Mouse (Mus musculus) neural tube, embryonic 10.5 days (tissue): ENCODE results near the gene Prl3c1.
"Not testable (repeated sequence)": the region's sequence is repeated elsewhere in the genome, so short reads cannot be mapped to it uniquely, and the experiment has no call there.

ENCODE experiments used
- DNase-seq: peaks from one replicate; pipeline ENCODE4 v3.0.0-alpha.2; 2017; ENCODE audit warnings: low spot score; ENCODE audit errors: extremely low spot score

Gene Prl3c1

DNA sequence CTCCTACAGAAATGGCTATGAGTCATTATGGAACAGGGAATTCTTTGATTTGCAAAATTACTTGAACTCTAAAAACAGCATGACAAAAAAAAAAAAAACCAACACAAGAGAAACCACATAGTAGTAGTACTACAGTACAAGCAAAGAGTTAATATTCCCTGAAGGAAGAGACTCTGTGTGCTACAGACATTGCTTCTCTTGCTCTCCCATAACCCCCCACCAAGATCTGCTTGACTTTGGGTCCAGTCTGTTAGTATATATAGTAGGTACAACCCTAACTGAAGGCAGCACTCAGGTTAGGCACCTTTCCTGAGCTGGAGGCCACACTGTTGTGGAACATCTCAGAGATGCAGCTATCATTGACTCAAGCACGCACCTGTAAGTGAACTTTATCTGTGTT is at the start of gene Prl3c1:
Prl3c1 (plus strand) TSS at position 301 of the 400 bp plus-strand sequence.
- DNase-seq: no peak

DNA sequence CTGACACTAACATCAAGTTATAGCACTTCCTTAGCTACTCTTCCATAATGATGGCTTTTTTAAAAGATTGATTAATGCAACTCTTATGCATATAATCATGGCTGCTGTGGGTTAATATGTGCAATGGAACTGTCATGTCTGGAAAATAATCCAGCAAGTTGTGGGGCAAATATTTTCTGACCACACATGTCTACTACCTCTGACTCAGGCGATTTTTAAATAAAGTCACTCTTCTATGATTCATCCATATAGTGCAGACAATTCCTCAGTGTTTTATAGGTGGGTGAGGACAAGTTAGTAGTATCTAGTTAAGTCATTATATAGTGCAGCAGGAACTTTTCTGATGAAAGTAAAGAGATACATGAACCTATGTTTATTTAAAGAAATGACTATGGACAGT is 48.2 kb upstream of the Prl3c1 start:
- no peak for DNase-seq

DNA sequence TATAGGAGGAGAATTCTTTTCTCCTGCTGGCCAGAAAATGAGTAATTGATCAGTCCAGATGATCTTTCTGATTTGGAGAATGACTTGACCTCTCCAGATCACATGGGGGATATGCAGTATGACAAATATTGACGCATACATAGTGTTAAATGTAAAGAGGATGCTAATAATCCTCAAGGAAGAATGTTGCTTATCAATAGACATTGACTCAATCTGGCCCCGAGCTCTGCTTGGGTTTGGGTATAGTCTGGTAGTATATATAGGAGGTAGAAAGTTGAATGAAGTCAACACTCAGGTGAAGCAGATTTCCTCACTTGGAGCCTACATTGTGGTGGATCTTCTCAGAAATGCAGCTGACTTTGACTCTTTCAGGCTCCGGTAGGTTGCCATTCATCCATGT is 40.0 kb upstream of the Prl3c1 start, which contains the start of gene Prl3d3:
Prl3d3 (plus strand) TSS at position 301 of the 400 bp plus-strand sequence.
- DNase-seq: not testable (repeated sequence)

DNA sequence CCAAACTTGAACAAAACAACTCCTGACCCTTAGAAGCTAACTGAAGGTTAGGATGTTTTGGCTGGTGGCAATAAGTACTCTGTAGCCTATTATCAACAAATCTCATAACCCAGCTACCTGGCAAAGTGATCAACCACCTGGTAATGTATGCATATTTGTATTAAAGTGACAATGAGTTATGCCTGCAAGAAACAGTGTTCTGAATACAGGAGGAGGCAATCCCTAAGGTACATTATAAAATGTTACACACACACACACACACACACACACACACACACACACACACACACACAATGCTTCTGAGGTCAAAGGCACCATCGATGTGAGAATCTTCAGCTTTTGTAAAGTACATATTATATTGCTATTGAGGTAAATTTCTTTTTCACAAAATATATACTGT is 45.1 kb downstream of the Prl3c1 start, which contains the start of gene Prl3b1:
Prl3b1 (plus strand) TSS at position 301 of the 400 bp plus-strand sequence.
- no peak for DNase-seq
